Mouse (Mus musculus) liver, embryonic 11.5 days (tissue): ENCODE results near the gene Rcan3. TPM values are rescaled to one million over a fixed set of nuclear protein-coding genes. Genes with fewer than 3 reads are reported as not detected.

ENCODE experiments used
- ATAC-seq: fragments of 200-750 bp; cut with Nextera tagmentation; replicated peaks from 2 replicates; pipeline ENCODE4 v1.8.0; 2017; ENCODE audit warnings: moderate number of reproducible peaks, mild to moderate bottlenecking, moderate TSS enrichment, moderate library complexity; ENCODE audit not compliant: low FRiP score
- DNase-seq: peaks from one replicate; pipeline ENCODE4 v3.0.0-alpha.2; 2017; ENCODE audit warnings: low spot score
- H3K27ac ChIP-seq: fragments of 300-500 bp; sonication (generic); 2 replicates; pipeline ENCODE4 v1.5.1; 2014; ENCODE audit warnings: mild to moderate bottlenecking, low read depth, low read length, control low read depth
- H3K27me3 ChIP-seq: fragments of 300-500 bp; sonication (generic); replicated peaks from 2 replicates; pipeline ENCODE4 v1.6.1; 2014; ENCODE audit warnings: low read length, mixed read lengths; ENCODE audit not compliant: control insufficient read depth, insufficient read depth
- H3K36me3 ChIP-seq: fragments of 300-500 bp; sonication (generic); 2 replicates; pipeline ENCODE4 v1.6.1; 2014; ENCODE audit warnings: mild to moderate bottlenecking, low read length, moderate library complexity, mixed read lengths; ENCODE audit not compliant: control insufficient read depth, insufficient read depth
- H3K4me1 ChIP-seq: fragments of 300-500 bp; sonication (generic); replicated peaks from 2 replicates; pipeline ENCODE4 v1.6.1; 2014; ENCODE audit warnings: low read length, mixed read lengths; ENCODE audit not compliant: control insufficient read depth, insufficient read depth
- H3K4me2 ChIP-seq: fragments of 300-500 bp; sonication (generic); 2 replicates; pipeline ENCODE4 v1.6.1; 2014; ENCODE audit warnings: mild to moderate bottlenecking, control low read depth, moderate library complexity
- H3K4me3 ChIP-seq: fragments of 300-500 bp; sonication (generic); 2 replicates; pipeline ENCODE4 v1.5.1; 2014; ENCODE audit warnings: low read depth, low read length, control low read depth
- H3K9ac ChIP-seq: fragments of 300-500 bp; sonication (generic); 2 replicates; pipeline ENCODE4 v1.6.1; 2014; ENCODE audit warnings: low read depth, low read length, control low read depth
- H3K9me3 ChIP-seq: fragments of 300-500 bp; sonication (generic); 2 replicates; pipeline ENCODE4 v1.6.1; 2016; ENCODE audit warnings: low read length, inconsistent platforms, mixed read lengths; ENCODE audit not compliant: control insufficient read depth
- WGBS: fragments of 180-500 bp; shearing (Covaris S2); extraction: QIAGEN DNeasy Blood & Tissue Kit; methylation state at CpG from one replicate; pipeline ENCODE4 v1.1.7; 2014; 5-methylcytosine and 5-hydroxymethylcytosine counted together
- polyA plus RNA-seq: library from polyadenylated mRNA; unstranded; fragments of >200 nt; fragmentation: Nextera tagmentation; extraction: Ambion mirVana; gene quantifications from 2 replicates; pipeline ENCODE4 v1.2.1, GENCODE M21; 2014

The Rcan3 gene
- polyA plus RNA-seq, 1 experiment from 2014 or later = 9.2 TPM

- H3K4me1 ChIP-seq = peaks cover 4% of the 10 kb centered on the region
- peaks cover 24% of the 10 kb centered on the region for H3K27me3 ChIP-seq
- H3K9me3 ChIP-seq = no peaks in the 10 kb centered on the region
- no peak overlapping the region for H3K4me2 ChIP-seq
- no peak for ATAC-seq
- H3K9ac ChIP-seq = no peak overlapping the region
- no peak for DNase-seq
- WGBS = 68% methylated on average over 3 of the region's 3 CpGs
- no peaks in the 10 kb centered on the region for H3K36me3 ChIP-seq
- H3K4me3 ChIP-seq = no peak overlapping the region
- no peak overlapping the region for H3K27ac ChIP-seq
Observed at GRCm38 (mm10) chr4:135392801-135393200, 40.9 kb downstream of the Rcan3 start.

GRCm38 (mm10) chr4:135391014-135391413, 42.6 kb downstream of the Rcan3 start:
- WGBS = 61% methylated on average over 6 of the region's 6 CpGs
- Histone ChIP-seq H3K27me3 (peaks cover 6% of the 10 kb centered on the region), H3K4me3 (no peak overlapping the region), H3K4me1 (no peaks in the 10 kb centered on the region), H3K36me3 (no peaks in the 10 kb centered on the region), H3K27ac (no peak overlapping the region), H3K9me3 (no peaks in the 10 kb centered on the region), H3K9ac (no peak overlapping the region), H3K4me2 (no peak overlapping the region)
- no peak for ATAC-seq
- DNase-seq = no peak

- WGBS = 70% methylated on average over 10 of the region's 10 CpGs
- no peak overlapping the region for H3K4me2 ChIP-seq
- no peaks in the 10 kb centered on the region for H3K36me3 ChIP-seq
- H3K27ac ChIP-seq = no peak overlapping the region
- no peak overlapping the region for H3K4me3 ChIP-seq
- ATAC-seq (no peak), DNase-seq (no peak)
- H3K4me1 ChIP-seq = no peaks in the 10 kb centered on the region
- H3K9ac ChIP-seq = no peak overlapping the region
- H3K27me3 ChIP-seq = no peaks in the 10 kb centered on the region
- no peaks in the 10 kb centered on the region for H3K9me3 ChIP-seq
Observed at GRCm38 (mm10) chr4:135385614-135386013, 48.0 kb downstream of the Rcan3 start.

GRCm38 (mm10) chr4:135382316-135382715, 51.3 kb downstream of the Rcan3 start:
- Histone ChIP-seq H3K4me2 (no peak overlapping the region), H3K27me3 (no peaks in the 10 kb centered on the region), H3K4me1 (no peaks in the 10 kb centered on the region), H3K9ac (no peak overlapping the region), H3K9me3 (no peaks in the 10 kb centered on the region), H3K4me3 (no peak overlapping the region), H3K27ac (no peak overlapping the region), H3K36me3 (no peaks in the 10 kb centered on the region)
- DNase-seq (peak; percentile 71), ATAC-seq (no peak)
- WGBS = 4% methylated on average over 14 of the region's 14 CpGs

- Histone ChIP-seq H3K4me2 (no peak overlapping the region), H3K36me3 (no peaks in the 10 kb centered on the region), H3K27me3 (no peaks in the 10 kb centered on the region), H3K4me1 (no peaks in the 10 kb centered on the region), H3K9ac (no peak overlapping the region), H3K9me3 (no peaks in the 10 kb centered on the region), H3K27ac (no peak overlapping the region), H3K4me3 (no peak overlapping the region)
- ATAC-seq = no peak
- DNase-seq = no peak
- 43% methylated on average over 8 of the region's 8 CpGs for WGBS
Observed at GRCm38 (mm10) chr4:135381355-135381754, 52.3 kb downstream of the Rcan3 start.

GRCm38 (mm10) chr4:135377241-135377640, 56.4 kb downstream of the Rcan3 start:
- no peaks in the 10 kb centered on the region for H3K36me3 ChIP-seq
- H3K4me2 ChIP-seq = no peak overlapping the region
- H3K9ac ChIP-seq = no peak overlapping the region
- no peaks in the 10 kb centered on the region for H3K27me3 ChIP-seq
- H3K9me3 ChIP-seq = no peaks in the 10 kb centered on the region
- no peak overlapping the region for H3K27ac ChIP-seq
- no peak overlapping the region for H3K4me3 ChIP-seq
- ATAC-seq = no peak
- no peaks in the 10 kb centered on the region for H3K4me1 ChIP-seq
- 80% methylated on average over 11 of the region's 11 CpGs for WGBS
- no peak for DNase-seq

- DNase-seq (no peak), ATAC-seq (no peak)
- WGBS = 58% methylated on average over 3 of the region's 3 CpGs
- no peaks in the 10 kb centered on the region for H3K27me3 ChIP-seq
- H3K4me1 ChIP-seq = no peaks in the 10 kb centered on the region
- H3K36me3 ChIP-seq = no peaks in the 10 kb centered on the region
- no peak overlapping the region for H3K4me3 ChIP-seq
- no peak overlapping the region for H3K27ac ChIP-seq
- H3K9me3 ChIP-seq = no peaks in the 10 kb centered on the region
- H3K9ac ChIP-seq = no peak overlapping the region
- H3K4me2 ChIP-seq = no peak overlapping the region
Observed at GRCm38 (mm10) chr4:135375444-135375843, 58.2 kb downstream of the Rcan3 start.

GRCm38 (mm10) chr4:135373299-135373698, 60.4 kb downstream of the Rcan3 start:
- Histone ChIP-seq H3K4me3 (no peak overlapping the region), H3K4me2 (no peak overlapping the region), H3K4me1 (no peaks in the 10 kb centered on the region), H3K9ac (no peak overlapping the region), H3K27ac (no peak overlapping the region), H3K36me3 (no peaks in the 10 kb centered on the region), H3K27me3 (no peaks in the 10 kb centered on the region; the same call in 1 of the 2 replicates), H3K9me3 (no peaks in the 10 kb centered on the region)
- ATAC-seq (no peak), DNase-seq (no peak)
- 72% methylated on average over 5 of the region's 5 CpGs for WGBS

- ATAC-seq (no peak), DNase-seq (no peak)
- Histone ChIP-seq H3K27me3 (no peaks in the 10 kb centered on the region; the same call in 1 of the 2 replicates), H3K4me2 (no peak overlapping the region), H3K4me3 (no peak overlapping the region), H3K27ac (no peak overlapping the region), H3K4me1 (no peaks in the 10 kb centered on the region), H3K36me3 (no peaks in the 10 kb centered on the region), H3K9me3 (no peaks in the 10 kb centered on the region), H3K9ac (no peak overlapping the region)
- WGBS = 78% methylated on average over 11 of the region's 11 CpGs
Observed at GRCm38 (mm10) chr4:135370372-135370771, 63.3 kb downstream of the Rcan3 start.
